Mouse (Mus musculus) forebrain, embryonic 14.5 days (tissue): ENCODE results near the gene Dennd4a. TPM values are rescaled to one million over a fixed set of nuclear protein-coding genes. Genes with fewer than 3 reads are reported as not detected.

Source experiments
- ATAC-seq: fragments of 200-750 bp; cut with Nextera tagmentation; 2 replicates; pipeline ENCODE4 v1.8.0; 2017; ENCODE audit warnings: mild to moderate bottlenecking, moderate library complexity
- DNase-seq: peaks from one replicate; pipeline ENCODE4 v3.0.0-alpha.2; 2015; ENCODE audit warnings: low spot score
- H3K27ac ChIP-seq: fragments of 300-500 bp; sonication (generic); 2 replicates; pipeline ENCODE4 v1.5.1; 2014; ENCODE audit warnings: low read depth, mild to moderate bottlenecking, control low read depth, low read length, moderate library complexity
- H3K27me3 ChIP-seq: fragments of 300-500 bp; sonication (generic); replicated peaks from 2 replicates; pipeline ENCODE4 v1.6.1; 2014; ENCODE audit warnings: low read length, control low read depth, mixed read lengths; ENCODE audit not compliant: control insufficient read depth, insufficient read depth
- H3K36me3 ChIP-seq: fragments of 300-500 bp; sonication (generic); 2 replicates; pipeline ENCODE4 v1.6.1; 2014; ENCODE audit warnings: low read length, control low read depth; ENCODE audit not compliant: control insufficient read depth, insufficient read depth
- H3K4me1 ChIP-seq: fragments of 300-500 bp; sonication (generic); 2 replicates; pipeline ENCODE4 v1.6.1; 2014; ENCODE audit warnings: antibody characterized with exemption, low read length, control low read depth; ENCODE audit not compliant: control insufficient read depth, insufficient read depth
- H3K4me2 ChIP-seq: fragments of 300-500 bp; sonication (generic); 2 replicates; pipeline ENCODE4 v1.6.1; 2014; ENCODE audit warnings: mild to moderate bottlenecking, control low read depth, low read length
- H3K4me3 ChIP-seq: fragments of 300-500 bp; sonication (generic); 2 replicates; pipeline ENCODE4 v1.5.1; 2014; ENCODE audit warnings: low read depth, low read length, control low read depth
- H3K9ac ChIP-seq: fragments of 300-500 bp; sonication (generic); 2 replicates; pipeline ENCODE4 v1.6.1; 2014; ENCODE audit warnings: mild to moderate bottlenecking, low read length, control low read depth, moderate library complexity
- H3K9me3 ChIP-seq: fragments of 300-500 bp; sonication (generic); replicated peaks from 2 replicates; pipeline ENCODE4 v1.6.1; 2016; ENCODE audit warnings: low read length, control low read depth, mixed read lengths; ENCODE audit not compliant: control insufficient read depth
- whole genome bisulfite sequencing: fragments of 180-500 bp; shearing (Covaris S2); extraction: QIAGEN DNeasy Blood & Tissue Kit; methylation state at CpG from one replicate; pipeline ENCODE4 v1.1.7; 2014; 5-methylcytosine and 5-hydroxymethylcytosine counted together
- polyA plus RNA-seq: library from polyadenylated mRNA; unstranded; fragments of >200 nt; fragmentation: Nextera tagmentation; extraction: Ambion mirVana; gene quantifications from 2 replicates; pipeline ENCODE4 v1.2.1, GENCODE M21; 2014

The Dennd4a gene
- polyA plus RNA-seq, 1 experiment from 2014 or later: 7.5 TPM

DNA sequence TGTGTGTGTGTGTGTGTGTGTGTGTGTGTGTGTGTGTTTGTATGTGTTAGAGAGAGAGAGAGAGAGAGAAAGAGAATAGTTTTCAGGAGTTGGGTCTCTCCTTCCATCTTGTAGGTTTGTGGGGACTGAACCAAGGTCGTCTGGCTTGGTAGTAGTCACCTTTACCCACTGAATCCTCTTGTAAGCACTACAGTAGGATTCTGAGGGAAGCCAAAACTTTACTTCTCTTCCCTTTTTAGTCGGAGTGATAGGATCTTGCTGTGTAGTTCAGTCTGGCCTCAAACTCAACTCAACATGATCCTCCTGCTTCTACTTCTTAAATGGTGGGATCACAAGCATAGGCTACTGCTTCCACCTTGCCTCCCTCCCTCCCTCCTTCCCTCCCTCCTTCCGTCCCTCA, 17.3 kb upstream of the Dennd4a start:
- Histone ChIP-seq H3K9me3 (no peaks in the 10 kb centered on the region), H3K9ac (no peak overlapping the region), H3K36me3 (no peaks in the 10 kb centered on the region), H3K27ac (no peak overlapping the region), H3K27me3 (no peaks in the 10 kb centered on the region), H3K4me1 (no peaks in the 10 kb centered on the region), H3K4me3 (no peak overlapping the region), H3K4me2 (no peak overlapping the region)
- WGBS: 73% methylated on average over 3 of the region's 3 CpGs
- DNase-seq (no peak), ATAC-seq (no peak)

GRCm38 (mm10) chr9:64794448-64795420, 16.4 kb upstream of the Dennd4a start:
- WGBS: 89% methylated on average over 6 of the region's 6 CpGs
- no peaks in the 10 kb centered on the region for H3K4me1 ChIP-seq
- H3K27me3 ChIP-seq: no peaks in the 10 kb centered on the region
- ATAC-seq: no peak
- H3K4me2 ChIP-seq: no peak overlapping the region
- no peak for DNase-seq
- no peaks in the 10 kb centered on the region for H3K36me3 ChIP-seq
- no peaks in the 10 kb centered on the region for H3K9me3 ChIP-seq
- H3K4me3 ChIP-seq: no peak overlapping the region
- H3K9ac ChIP-seq: no peak overlapping the region
- no peak overlapping the region for H3K27ac ChIP-seq

DNA sequence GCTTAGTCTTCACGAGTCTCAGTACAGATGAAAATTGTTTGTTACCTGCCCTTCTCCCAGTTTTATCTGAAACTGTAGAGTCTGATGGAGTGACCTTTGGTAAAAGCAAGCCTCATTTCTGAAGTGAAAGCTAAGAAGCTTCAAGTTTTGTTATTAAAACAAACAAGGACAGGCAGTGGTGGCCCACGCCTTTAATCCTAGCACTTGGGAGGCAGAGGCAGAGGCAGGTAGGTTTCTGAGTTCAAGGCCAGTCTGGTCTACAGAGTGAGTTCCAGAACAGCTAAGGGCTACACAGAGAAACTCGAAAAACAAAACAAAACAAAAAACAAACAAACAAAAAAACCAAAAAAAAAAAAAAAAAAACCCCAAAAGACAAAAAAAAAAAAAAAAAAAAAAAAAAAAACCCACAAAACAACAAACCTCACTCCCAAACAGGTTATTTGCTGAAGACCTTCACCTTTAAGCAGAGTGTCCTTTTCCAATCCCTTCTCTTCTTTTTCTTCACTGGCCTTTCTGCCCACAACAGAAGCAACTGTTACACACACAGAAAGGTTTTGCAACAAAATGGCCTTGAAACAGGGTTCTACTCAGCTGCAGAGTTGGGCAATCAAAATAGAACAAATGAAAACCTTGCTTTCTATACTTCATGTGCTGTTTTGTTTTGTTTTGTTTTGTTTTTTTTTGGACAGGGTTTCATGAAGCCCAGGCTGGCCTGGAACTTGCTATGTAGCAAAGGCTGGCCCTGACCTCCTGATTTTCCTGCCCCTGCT, 15.1 kb upstream of the Dennd4a start:
- no peaks in the 10 kb centered on the region for H3K4me1 ChIP-seq
- H3K4me2 ChIP-seq: no peak overlapping the region
- 69% methylated on average over 3 of the region's 3 CpGs for WGBS
- H3K36me3 ChIP-seq: no peaks in the 10 kb centered on the region
- no peak for ATAC-seq
- no peak overlapping the region for H3K9ac ChIP-seq
- H3K27ac ChIP-seq: no peak overlapping the region
- no peaks in the 10 kb centered on the region for H3K9me3 ChIP-seq
- no peak for DNase-seq
- no peaks in the 10 kb centered on the region for H3K27me3 ChIP-seq
- H3K4me3 ChIP-seq: no peak overlapping the region

GRCm38 (mm10) chr9:64797392-64797791, 13.7 kb upstream of the Dennd4a start:
- no peaks in the 10 kb centered on the region for H3K4me1 ChIP-seq
- 94% methylated on average over 4 of the region's 4 CpGs for WGBS

DNA sequence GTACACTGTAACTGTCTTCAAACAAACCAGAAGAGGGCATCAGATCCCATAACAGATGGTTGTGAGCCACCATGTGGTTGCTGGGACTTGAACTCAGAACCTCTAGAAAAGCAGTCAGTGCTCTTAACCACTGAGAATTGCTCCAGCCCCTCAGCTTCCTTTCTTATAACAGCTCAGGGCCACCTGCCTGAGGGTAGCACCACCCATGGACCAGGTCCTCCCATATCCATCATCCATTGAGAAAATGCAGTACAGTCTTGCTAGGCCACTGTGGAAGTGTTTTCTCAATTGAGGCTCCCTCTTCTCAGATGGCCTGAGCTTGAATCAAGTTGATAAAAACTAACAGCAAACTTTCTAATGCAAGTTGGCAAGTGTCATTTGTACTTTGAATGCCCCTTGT, 13.0 kb upstream of the Dennd4a start:
- no peaks in the 10 kb centered on the region for H3K9me3 ChIP-seq
- H3K27me3 ChIP-seq: no peaks in the 10 kb centered on the region
- no peak overlapping the region for H3K4me2 ChIP-seq
- H3K4me3 ChIP-seq: no peak overlapping the region
- no peak overlapping the region for H3K9ac ChIP-seq
- no peaks in the 10 kb centered on the region for H3K36me3 ChIP-seq
- H3K4me1 ChIP-seq: no peaks in the 10 kb centered on the region
- DNase-seq (no peak), ATAC-seq (no peak)
- H3K27ac ChIP-seq: no peak overlapping the region

More at GRCm38 (mm10) chr9:64797392-64797791, 13.7 kb upstream of the Dennd4a start:
- Histone ChIP-seq H3K27ac (no peak overlapping the region), H3K4me3 (no peak overlapping the region), H3K9me3 (no peaks in the 10 kb centered on the region), H3K4me2 (no peak overlapping the region), H3K27me3 (no peaks in the 10 kb centered on the region), H3K36me3 (no peaks in the 10 kb centered on the region), H3K9ac (no peak overlapping the region)
- ATAC-seq (no peak), DNase-seq (no peak)

- H3K9me3 ChIP-seq: no peaks in the 10 kb centered on the region
- no peak overlapping the region for H3K9ac ChIP-seq
- DNase-seq (no peak), ATAC-seq (no peak)
- no peaks in the 10 kb centered on the region for H3K27me3 ChIP-seq
- WGBS: 73% methylated on average over 2 of the region's 2 CpGs
- no peaks in the 10 kb centered on the region for H3K36me3 ChIP-seq
- H3K4me2 ChIP-seq: no peak overlapping the region
- no peaks in the 10 kb centered on the region for H3K4me1 ChIP-seq
- H3K27ac ChIP-seq: no peak overlapping the region
- no peak overlapping the region for H3K4me3 ChIP-seq
Measured at GRCm38 (mm10) chr9:64798859-64799258, 12.3 kb upstream of the Dennd4a start.

DNA sequence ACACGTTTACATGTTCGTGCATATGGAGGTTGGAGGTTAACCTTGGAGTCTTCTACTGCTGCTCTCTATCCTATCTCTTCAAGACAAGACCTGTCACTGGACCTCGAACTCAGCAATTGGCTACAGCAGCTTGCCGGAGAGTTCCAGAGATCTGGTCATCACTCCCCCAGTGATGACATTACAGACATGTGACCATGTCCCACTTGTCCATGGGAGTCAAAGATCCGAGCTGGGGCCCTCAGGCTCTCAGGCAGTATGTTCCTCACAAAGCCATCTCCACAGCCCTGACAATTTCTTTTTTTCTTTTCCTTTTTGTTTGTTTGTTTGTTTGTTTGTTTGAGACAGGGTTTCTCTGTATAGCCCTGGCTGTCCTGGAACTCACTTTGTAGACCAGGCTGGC, 11.6 kb upstream of the Dennd4a start:
- Histone ChIP-seq H3K27ac (no peak overlapping the region), H3K4me2 (no peak overlapping the region), H3K27me3 (no peaks in the 10 kb centered on the region), H3K4me1 (no peaks in the 10 kb centered on the region), H3K36me3 (no peaks in the 10 kb centered on the region), H3K4me3 (no peak overlapping the region), H3K9ac (no peak overlapping the region), H3K9me3 (no peaks in the 10 kb centered on the region)
- no peak for ATAC-seq
- DNase-seq: no peak
- 96% methylated on average over 5 of the region's 5 CpGs for WGBS

GRCm38 (mm10) chr9:64802561-64802960, 8.6 kb upstream of the Dennd4a start:
- Histone ChIP-seq H3K9ac (no peak overlapping the region), H3K27me3 (no peaks in the 10 kb centered on the region), H3K4me1 (no peaks in the 10 kb centered on the region), H3K9me3 (no peaks in the 10 kb centered on the region), H3K4me2 (no peak overlapping the region), H3K36me3 (no peaks in the 10 kb centered on the region), H3K27ac (no peak overlapping the region), H3K4me3 (no peak overlapping the region)
- WGBS: 85% methylated on average over 5 of the region's 5 CpGs
- ATAC-seq (no peak), DNase-seq (no peak)
